Mouse (Mus musculus) forebrain, embryonic 15.5 days (tissue): ENCODE data around the gene Lrrc4. TPM values are rescaled to one million over a fixed set of nuclear protein-coding genes. Genes with fewer than 3 reads are reported as not detected.

Experiments
- ATAC-seq: fragments of 200-750 bp; cut with Nextera tagmentation; replicated peaks from 2 replicates; pipeline ENCODE4 v1.8.0; 2017; ENCODE audit warnings: mild to moderate bottlenecking, moderate TSS enrichment, moderate library complexity
- H3K27ac ChIP-seq: fragments of 300-500 bp; sonication (generic); replicated peaks from 2 replicates; pipeline ENCODE4 v1.5.1; 2015; ENCODE audit warnings: mild to moderate bottlenecking, inconsistent platforms
- H3K27me3 ChIP-seq: fragments of 300-500 bp; sonication (generic); 2 replicates; pipeline ENCODE4 v1.6.1; 2015; ENCODE audit warnings: inconsistent platforms
- H3K36me3 ChIP-seq: fragments of 300-500 bp; sonication (generic); 2 replicates; pipeline ENCODE4 v1.6.1; 2015; ENCODE audit warnings: mild to moderate bottlenecking, inconsistent platforms
- H3K4me1 ChIP-seq: fragments of 300-500 bp; sonication (generic); 2 replicates; pipeline ENCODE4 v1.6.1; 2015; ENCODE audit warnings: inconsistent platforms
- H3K4me2 ChIP-seq: fragments of 300-500 bp; sonication (generic); replicated peaks from 2 replicates; pipeline ENCODE4 v1.6.1; 2015; ENCODE audit warnings: mild to moderate bottlenecking, inconsistent platforms
- H3K4me3 ChIP-seq: fragments of 300-500 bp; sonication (generic); 2 replicates; pipeline ENCODE4 v1.5.1; 2015; ENCODE audit warnings: mild to moderate bottlenecking, inconsistent platforms
- H3K9ac ChIP-seq: fragments of 300-500 bp; sonication (generic); replicated peaks from 2 replicates; pipeline ENCODE4 v1.6.1; 2015; ENCODE audit warnings: mild to moderate bottlenecking, inconsistent platforms
- H3K9me3 ChIP-seq: fragments of 300-500 bp; sonication (generic); 2 replicates; pipeline ENCODE4 v1.6.1; 2016; ENCODE audit warnings: inconsistent platforms
- WGBS: fragments of 180-500 bp; shearing (Covaris S2); methylation state at CpG from one replicate; pipeline ENCODE4 v1.1.7; 2015; ENCODE audit warnings: mixed read lengths; 5-methylcytosine and 5-hydroxymethylcytosine counted together
- polyA plus RNA-seq: library from polyadenylated mRNA; unstranded; fragments of >200 nt; fragmentation: Nextera tagmentation; extraction: Ambion mirVana; gene quantifications from 2 replicates; pipeline ENCODE4 v1.2.1, GENCODE M21; 2015

Gene Lrrc4
- polyA plus RNA-seq, 1 experiment from 2014 or later, result 6.5 TPM

DNA sequence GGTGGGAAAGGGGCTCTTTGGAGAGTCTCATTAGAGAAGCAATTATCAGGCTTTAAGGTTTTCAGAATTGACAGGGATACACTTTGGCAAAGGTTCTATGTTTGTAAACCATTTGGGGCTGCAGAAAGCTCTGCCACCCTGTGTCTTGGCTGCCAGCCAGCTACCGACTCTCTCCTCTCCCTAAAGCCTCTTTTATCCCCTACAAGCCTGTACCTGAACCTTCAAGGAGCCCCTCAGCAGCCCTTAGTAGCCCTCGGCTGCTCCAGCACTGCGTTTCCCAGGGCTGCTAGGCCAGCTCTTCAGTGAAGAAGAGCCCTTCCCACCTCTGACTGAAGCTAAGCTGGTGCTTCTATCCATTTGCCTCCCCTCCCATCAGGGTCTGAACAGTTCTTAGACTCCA, 21.6 kb upstream of the Lrrc4 start:
- H3K9me3 ChIP-seq, result no peaks in the 10 kb centered on the region
- no peak overlapping the region; the same call in 1 of the 2 replicates for H3K27ac ChIP-seq
- H3K4me2 ChIP-seq, result no peak overlapping the region
- peaks cover 38% of the 10 kb centered on the region for H3K4me1 ChIP-seq
- WGBS, result 19% methylated on average over 3 of the region's 3 CpGs
- H3K36me3 ChIP-seq, result no peaks in the 10 kb centered on the region
- H3K9ac ChIP-seq, result no peak overlapping the region
- H3K4me3 ChIP-seq, result no peak overlapping the region
- H3K27me3 ChIP-seq, result no peaks in the 10 kb centered on the region
- peak; percentile 44 for ATAC-seq

DNA sequence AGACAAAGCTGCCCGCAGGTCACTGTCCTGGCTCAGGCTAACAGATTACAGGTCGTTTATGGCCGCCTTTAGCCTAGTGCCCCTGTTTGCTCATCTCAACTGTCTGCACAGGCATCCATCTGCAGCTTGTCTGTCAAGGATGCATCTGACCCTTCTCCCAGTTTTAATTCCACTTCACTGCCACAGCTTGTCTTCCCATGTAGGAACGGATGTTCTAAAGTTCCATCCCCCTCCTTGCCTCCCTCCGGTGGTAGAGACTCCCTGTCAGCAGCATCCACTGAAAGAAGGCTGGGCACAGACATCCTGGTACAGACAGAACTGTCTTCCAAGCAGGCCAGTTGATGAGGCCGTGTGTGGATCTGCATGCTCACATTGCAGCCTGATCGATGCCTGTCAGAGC, 20.8 kb upstream of the Lrrc4 start:
- Histone ChIP-seq H3K4me1 (peaks cover 38% of the 10 kb centered on the region), H3K4me2 (no peak overlapping the region), H3K27me3 (no peaks in the 10 kb centered on the region), H3K36me3 (no peaks in the 10 kb centered on the region), H3K27ac (no peak overlapping the region), H3K9me3 (no peaks in the 10 kb centered on the region), H3K4me3 (no peak overlapping the region), H3K9ac (no peak overlapping the region)
- ATAC-seq, result 0 out of 2 replicates have a peak, but pooled peaks have one; percentile 12
- 68% methylated on average over 7 of the region's 7 CpGs for WGBS

DNA sequence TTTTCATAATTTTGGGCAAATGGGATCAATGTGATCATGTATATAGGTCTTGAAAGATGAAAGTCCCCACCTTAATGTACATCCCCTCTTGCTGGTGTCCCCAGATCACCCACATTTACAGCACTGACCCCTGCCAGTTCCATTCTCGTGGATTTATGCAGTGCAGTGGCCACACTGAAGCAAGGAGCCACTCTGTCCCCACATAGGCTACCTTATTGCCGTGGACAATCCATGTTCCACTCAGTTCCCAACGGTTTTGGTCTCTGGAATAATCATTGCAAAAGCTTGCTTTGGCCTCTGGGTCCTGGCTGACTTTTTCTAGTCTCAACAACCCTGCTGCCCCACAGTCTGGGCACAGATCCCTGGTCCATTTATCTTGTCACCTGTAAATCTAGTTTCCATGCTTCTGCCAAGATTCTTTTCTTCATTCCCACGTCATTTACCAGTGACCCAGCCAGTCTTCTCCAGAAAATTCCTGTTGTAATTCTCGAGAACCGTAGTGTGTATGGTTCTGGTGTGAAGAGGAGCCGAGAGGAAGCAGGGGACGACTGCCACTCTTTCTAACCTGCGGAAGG, 18.9 kb upstream of the Lrrc4 start:
- Histone ChIP-seq H3K27me3 (no peaks in the 10 kb centered on the region), H3K9ac (no peak overlapping the region), H3K4me1 (peaks cover 42% of the 10 kb centered on the region), H3K4me3 (no peak overlapping the region), H3K27ac (no peak overlapping the region), H3K36me3 (no peaks in the 10 kb centered on the region), H3K9me3 (no peaks in the 10 kb centered on the region), H3K4me2 (no peak overlapping the region)
- ATAC-seq, result no peak
- WGBS, result 91% methylated on average over 9 of the region's 9 CpGs

DNA sequence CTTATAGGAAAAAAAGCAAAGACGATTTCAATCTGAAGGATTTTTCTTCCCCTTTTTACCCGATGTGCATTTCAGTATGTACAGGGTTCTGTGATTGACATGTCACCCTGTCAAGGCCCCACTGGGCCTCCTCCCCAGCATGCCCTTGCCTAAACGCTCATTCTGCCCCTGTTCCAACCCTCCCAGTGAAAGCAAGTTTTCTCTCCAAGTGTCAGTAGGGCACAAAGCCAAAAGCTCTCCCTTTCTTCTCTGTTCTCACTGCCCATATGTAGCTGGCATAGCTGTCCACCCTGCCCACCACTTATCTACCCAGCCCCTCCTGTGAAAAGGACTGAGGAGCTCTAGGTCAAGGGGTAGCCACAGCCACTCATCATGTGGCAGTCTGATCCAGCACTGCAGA, 17.8 kb upstream of the Lrrc4 start:
- Histone ChIP-seq H3K36me3 (no peaks in the 10 kb centered on the region), H3K4me3 (no peak overlapping the region), H3K9me3 (no peaks in the 10 kb centered on the region), H3K9ac (no peak overlapping the region), H3K27me3 (no peaks in the 10 kb centered on the region), H3K4me1 (peaks cover 42% of the 10 kb centered on the region), H3K27ac (no peak overlapping the region), H3K4me2 (no peak overlapping the region)
- 20% methylated on average over 3 of the region's 3 CpGs for WGBS
- ATAC-seq, result no peak

DNA sequence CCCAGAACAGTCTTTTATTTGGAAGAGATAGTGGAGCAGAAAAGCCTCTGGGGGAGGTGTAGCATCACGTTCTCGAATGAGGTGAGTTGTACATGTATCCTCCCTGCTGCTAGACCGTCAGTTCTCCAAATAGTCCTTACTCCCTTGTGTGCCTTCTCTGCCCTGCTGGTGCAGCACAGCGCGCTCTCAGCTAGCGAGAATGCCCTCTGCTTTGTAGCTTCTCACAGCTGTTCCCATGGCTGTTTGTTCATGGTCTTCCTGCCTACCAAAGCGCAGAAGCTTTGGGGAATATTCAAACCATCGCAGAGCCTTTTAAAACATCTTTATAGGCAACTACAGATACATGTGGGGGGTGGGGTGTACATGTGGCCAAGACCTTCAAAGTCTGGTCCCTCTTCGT, 17.3 kb upstream of the Lrrc4 start:
- WGBS, result 57% methylated on average over 9 of the region's 9 CpGs

DNA sequence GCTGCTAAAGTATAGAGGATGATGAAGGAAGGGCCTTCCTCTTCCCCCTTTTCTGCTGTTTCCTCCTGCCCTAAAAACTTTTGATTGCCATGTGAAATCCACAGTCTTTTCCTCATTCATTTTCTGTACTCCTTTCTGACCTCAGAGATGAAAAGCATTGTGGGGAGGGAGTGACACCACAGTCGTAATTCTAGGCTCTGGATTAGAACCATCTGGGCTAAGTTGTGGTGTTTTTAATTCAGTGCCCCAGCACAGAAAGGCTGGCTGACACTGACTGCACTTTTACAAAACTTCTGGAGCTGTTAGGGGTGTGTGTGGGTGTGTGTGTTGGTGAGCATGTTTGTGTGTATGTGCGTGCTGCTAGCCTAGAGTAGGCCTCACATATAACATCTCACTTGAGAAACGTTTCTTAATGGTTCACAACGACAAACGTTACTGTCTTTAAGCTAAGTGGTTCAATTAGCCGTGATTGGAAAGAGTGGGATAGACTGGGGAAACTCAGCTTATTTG, 16.8 kb upstream of the Lrrc4 start:
- H3K27ac ChIP-seq, result no peak overlapping the region
- no peak for ATAC-seq
- peaks cover 34% of the 10 kb centered on the region for H3K4me1 ChIP-seq
- H3K27me3 ChIP-seq, result no peaks in the 10 kb centered on the region
- no peaks in the 10 kb centered on the region for H3K9me3 ChIP-seq
- H3K4me2 ChIP-seq, result no peak overlapping the region
- WGBS, result 54% methylated on average over 6 of the region's 6 CpGs
- H3K9ac ChIP-seq, result no peak overlapping the region
- H3K36me3 ChIP-seq, result no peaks in the 10 kb centered on the region
- no peak overlapping the region for H3K4me3 ChIP-seq

More for the DNA sequence above, 17.3 kb upstream of the Lrrc4 start:
- no peak overlapping the region for H3K27ac ChIP-seq
- H3K4me2 ChIP-seq, result no peak overlapping the region
- no peaks in the 10 kb centered on the region for H3K27me3 ChIP-seq
- no peaks in the 10 kb centered on the region for H3K9me3 ChIP-seq
- H3K36me3 ChIP-seq, result no peaks in the 10 kb centered on the region
- no peak for ATAC-seq
- H3K4me3 ChIP-seq, result no peak overlapping the region
- peaks cover 37% of the 10 kb centered on the region for H3K4me1 ChIP-seq
- H3K9ac ChIP-seq, result no peak overlapping the region

DNA sequence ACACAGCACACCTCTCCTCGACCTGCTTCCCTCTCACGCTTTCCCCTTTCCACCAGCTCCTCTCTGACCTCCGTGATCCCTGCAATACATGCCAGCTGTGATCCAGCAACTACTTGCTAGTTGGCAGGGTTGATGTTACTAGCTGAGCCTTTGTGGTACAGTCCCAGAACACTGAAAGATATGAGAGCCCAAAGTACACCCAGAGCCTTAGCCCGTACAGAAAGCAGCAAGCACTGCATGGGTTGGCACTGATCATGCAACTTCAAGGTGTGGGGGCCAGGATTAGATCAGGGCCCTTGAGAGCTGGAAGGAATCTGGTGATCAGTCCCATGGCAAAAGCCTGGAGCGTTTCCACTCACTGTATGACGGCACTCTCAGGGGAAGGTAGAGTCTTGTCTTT, 16.1 kb upstream of the Lrrc4 start:
- H3K36me3 ChIP-seq, result no peaks in the 10 kb centered on the region
- peaks cover 35% of the 10 kb centered on the region for H3K4me1 ChIP-seq
- no peaks in the 10 kb centered on the region for H3K9me3 ChIP-seq
- H3K9ac ChIP-seq, result no peak overlapping the region
- H3K4me3 ChIP-seq, result no peak overlapping the region
- no peaks in the 10 kb centered on the region for H3K27me3 ChIP-seq
- H3K27ac ChIP-seq, result no peak overlapping the region
- ATAC-seq, result no peak
- 72% methylated on average over 6 of the region's 6 CpGs for WGBS
- no peak overlapping the region for H3K4me2 ChIP-seq

DNA sequence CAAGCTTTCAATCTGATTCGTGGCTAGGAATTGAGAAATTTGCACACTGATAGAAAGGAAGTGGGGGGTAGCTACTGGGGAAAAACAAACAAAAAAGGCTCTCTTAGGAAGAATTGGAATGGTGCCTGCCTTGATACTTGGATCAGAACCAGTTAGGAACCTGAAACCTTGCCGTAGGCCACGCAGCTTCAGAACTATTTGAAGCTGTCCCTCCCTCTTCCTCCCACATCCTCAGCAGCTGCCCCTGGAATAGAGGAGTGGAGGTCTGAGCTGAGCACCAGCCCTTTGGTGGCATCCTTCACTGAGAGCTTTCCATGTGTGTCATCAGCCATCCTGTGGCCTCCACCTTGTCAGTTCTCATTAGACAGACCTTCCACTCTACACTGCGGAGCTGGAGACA, 14.1 kb upstream of the Lrrc4 start:
- Histone ChIP-seq H3K27me3 (no peaks in the 10 kb centered on the region), H3K27ac (no peak overlapping the region), H3K4me3 (no peak overlapping the region), H3K4me2 (no peak overlapping the region), H3K36me3 (no peaks in the 10 kb centered on the region), H3K9me3 (no peaks in the 10 kb centered on the region), H3K9ac (no peak overlapping the region), H3K4me1 (peaks cover 44% of the 10 kb centered on the region)
- 32% methylated on average over 4 of the region's 4 CpGs for WGBS
- no peak for ATAC-seq

DNA sequence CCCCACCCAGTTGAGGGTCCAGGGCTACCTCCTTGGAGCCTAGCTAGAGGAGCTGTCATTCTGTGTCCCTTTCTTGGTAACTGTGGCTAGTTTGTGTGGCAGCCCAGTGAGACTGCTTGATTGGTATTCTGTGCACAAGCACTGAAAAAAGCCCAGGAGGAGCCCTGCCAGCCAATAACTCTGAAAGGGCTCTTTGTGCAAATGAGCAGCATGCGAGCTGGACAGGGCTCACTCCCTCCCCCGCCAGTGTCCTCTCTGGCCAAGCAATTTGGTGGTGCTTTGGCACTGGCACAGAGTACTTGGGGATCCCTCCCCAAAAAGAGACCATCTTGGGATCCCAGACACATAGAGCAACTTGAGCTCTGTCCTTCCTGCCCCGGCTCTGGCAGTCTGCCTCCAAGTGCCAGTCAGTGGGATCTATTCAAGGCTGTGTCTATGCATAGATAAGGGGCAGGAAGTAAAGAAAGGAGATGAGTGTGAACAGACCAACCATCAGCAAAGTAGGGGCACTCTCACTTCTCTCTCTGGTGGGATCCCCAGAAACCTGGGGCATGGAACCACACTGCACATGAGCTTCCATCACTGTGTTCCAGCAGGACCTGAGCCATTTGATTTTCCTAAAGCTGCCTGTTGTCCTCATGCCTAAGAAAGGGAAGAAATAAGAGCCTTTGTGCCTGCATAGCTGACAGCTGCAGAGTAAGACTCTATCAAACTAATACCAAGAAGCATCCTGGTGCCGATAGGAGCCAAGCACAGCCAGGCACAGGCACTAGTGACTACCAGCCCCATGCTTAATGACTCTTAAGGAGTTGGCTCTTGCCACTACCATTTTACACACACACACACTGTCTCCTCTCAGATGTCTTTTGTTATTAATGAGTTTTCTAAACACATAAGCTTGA, 11.1 kb upstream of the Lrrc4 start:
- WGBS, result 9% methylated on average over 4 of the region's 4 CpGs
- Histone ChIP-seq H3K9me3 (no peaks in the 10 kb centered on the region), H3K4me3 (no peak overlapping the region), H3K4me1 (peaks cover 30% of the 10 kb centered on the region), H3K27ac (peak overlapping the region; percentile 76), H3K36me3 (no peaks in the 10 kb centered on the region), H3K4me2 (no peak overlapping the region), H3K9ac (no peak overlapping the region), H3K27me3 (no peaks in the 10 kb centered on the region)
- peak; percentile 84 for ATAC-seq

DNA sequence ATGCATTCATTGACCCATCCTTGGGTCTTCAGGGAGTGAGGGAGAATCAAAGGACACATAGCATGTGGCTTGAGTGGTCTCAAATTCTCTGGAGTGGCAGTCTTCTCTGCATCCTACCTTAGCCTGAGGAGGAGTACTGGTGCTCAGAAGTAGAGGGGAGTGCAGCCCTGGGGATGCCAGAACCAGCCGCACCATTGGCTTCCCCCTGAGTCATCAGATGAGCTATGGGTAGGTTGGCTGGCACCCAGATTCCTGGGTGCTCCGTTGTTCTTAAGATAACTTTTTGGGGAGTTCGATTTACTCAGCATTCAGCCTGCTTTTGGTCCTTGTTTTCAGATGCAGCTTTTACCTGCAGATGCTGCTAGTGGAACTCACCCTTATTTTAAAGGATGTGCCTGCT, 10.0 kb upstream of the Lrrc4 start:
- WGBS, result 69% methylated on average over 3 of the region's 3 CpGs
- Histone ChIP-seq H3K4me2 (no peak overlapping the region), H3K4me1 (peaks cover 30% of the 10 kb centered on the region), H3K36me3 (no peaks in the 10 kb centered on the region), H3K27me3 (no peaks in the 10 kb centered on the region), H3K9ac (no peak overlapping the region), H3K9me3 (no peaks in the 10 kb centered on the region), H3K27ac (no peak overlapping the region; the same call in 1 of the 2 replicates), H3K4me3 (no peak overlapping the region)
- ATAC-seq, result no peak

DNA sequence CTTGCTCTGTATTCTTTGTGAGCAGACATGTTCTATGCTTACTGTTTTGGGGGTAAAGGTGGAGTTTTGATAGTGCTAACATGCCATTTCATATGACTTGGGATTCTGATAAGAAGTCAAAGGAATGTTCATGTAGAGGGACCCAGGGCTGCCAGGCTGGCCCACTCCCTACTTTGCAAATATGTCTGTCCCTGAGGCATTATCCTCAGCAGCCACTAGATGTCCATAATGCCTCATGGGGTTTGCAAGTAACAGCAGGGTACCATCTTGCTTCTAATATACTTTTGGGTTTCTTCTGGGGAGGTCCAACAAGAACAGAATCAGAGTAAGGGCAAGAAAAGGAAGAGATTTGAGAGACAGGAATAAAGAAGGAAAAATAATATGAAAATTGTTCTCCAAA, 5.1 kb upstream of the Lrrc4 start:
- Histone ChIP-seq H3K36me3 (no peaks in the 10 kb centered on the region), H3K4me1 (peaks cover 14% of the 10 kb centered on the region), H3K27me3 (no peaks in the 10 kb centered on the region), H3K4me2 (no peak overlapping the region), H3K9me3 (no peaks in the 10 kb centered on the region), H3K27ac (no peak overlapping the region), H3K9ac (no peak overlapping the region), H3K4me3 (no peak overlapping the region)
- ATAC-seq, result no peak

DNA sequence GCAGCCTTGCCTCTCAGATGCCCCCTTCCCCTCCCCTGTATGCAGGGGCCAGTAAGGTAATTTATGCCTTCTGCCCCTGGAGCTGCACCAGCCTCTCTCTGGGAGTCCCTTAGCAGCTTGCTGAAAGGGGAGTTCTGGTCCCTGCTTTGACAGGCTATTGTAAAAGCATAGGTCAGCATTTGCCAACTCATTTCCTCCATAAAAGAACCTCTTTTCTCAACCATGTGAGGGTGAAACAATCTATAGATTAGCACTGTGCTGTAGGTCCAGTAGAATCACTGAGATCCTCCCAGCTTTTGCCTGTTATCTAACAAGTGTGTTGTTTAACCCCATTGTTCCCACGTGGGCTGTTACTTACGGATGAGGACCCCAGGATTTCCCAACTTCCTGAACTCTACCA, 2.5 kb upstream of the Lrrc4 start:
- 29% methylated on average over 2 of the region's 2 CpGs for WGBS
- peak overlapping the region; percentile 76 for H3K4me3 ChIP-seq
- H3K4me2 ChIP-seq, result peak overlapping the region; percentile 98
- 0 out of 2 replicates have a peak overlapping the region, but pooled peaks have one; percentile 96 for H3K27ac ChIP-seq
- ATAC-seq, result no peak
- H3K9ac ChIP-seq, result peak overlapping the region; percentile 88
- H3K27me3 ChIP-seq, result no peaks in the 10 kb centered on the region
- H3K36me3 ChIP-seq, result peaks cover 7% of the 10 kb centered on the region; the same call in 1 of the 2 replicates
- H3K9me3 ChIP-seq, result no peaks in the 10 kb centered on the region
- H3K4me1 ChIP-seq, result peaks cover 35% of the 10 kb centered on the region
